Mouse (Mus musculus): ENCODE measurements at regions not wholly inside any gene's neighbourhood (a gene's known extent, or its start where the extent isn't known, plus 50 kb on each side); places are given as distances from the start of the nearest gene placed in this dataset.

GRCm38 (mm10) chr5:37879668-37880380, 55.4 kb upstream of the Msx1 start:
- no peak overlapping the region for H3K4me3 ChIP-seq (ENCODE audit: low read depth, low read length)
- ATAC-seq (ENCODE audit: low FRiP score) (no peak), DNase-seq (ENCODE audit: low spot score, missing footprints) (no peak)
- WGBS: 84% methylated on average over 2 of the region's 2 CpGs
- no peak overlapping the region for H3K4me2 ChIP-seq
- H3K27me3 ChIP-seq (ENCODE audit: control insufficient read depth, insufficient read depth, low read length): no peaks in the 10 kb centered on the region
- no peaks in the 10 kb centered on the region for H3K9me3 ChIP-seq (ENCODE audit: control insufficient read depth, low read length)
- H3K36me3 ChIP-seq (ENCODE audit: control insufficient read depth, insufficient read depth, low read length): no peaks in the 10 kb centered on the region
- H3K9ac ChIP-seq (ENCODE audit: low read length): no peak overlapping the region
- no peak overlapping the region for H3K27ac ChIP-seq (ENCODE audit: low read depth, low read length)
- no peaks in the 10 kb centered on the region for H3K4me1 ChIP-seq (ENCODE audit: control insufficient read depth, insufficient read depth, low read length)

- ATAC-seq (ENCODE audit: low FRiP score): no peak
Observed at GRCm38 (mm10) chr5:37876240-37876639, 51.9 kb upstream of the Msx1 start.

DNA sequence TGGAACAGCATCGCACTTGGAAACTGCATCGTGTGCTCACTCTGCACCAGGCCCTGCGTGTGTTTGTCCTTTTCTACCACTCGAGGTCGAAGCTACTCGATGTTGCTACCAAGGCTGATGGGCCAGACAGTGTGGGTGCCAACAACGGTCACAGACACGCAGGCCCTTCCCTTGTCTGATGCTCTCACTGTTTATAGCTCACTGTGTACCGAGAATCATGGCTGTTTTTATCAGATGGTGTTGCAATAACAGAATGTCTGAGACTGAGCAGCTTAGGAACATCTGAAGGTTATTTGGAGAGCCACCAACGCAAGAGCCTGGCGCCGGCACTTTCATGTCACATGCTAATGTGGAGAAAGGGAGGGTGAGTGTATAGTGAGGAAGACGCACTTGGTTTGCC, 51.1 kb upstream of the Msx1 start:
- no peak overlapping the region for H3K9ac ChIP-seq (ENCODE audit: low read length)
- H3K4me1 ChIP-seq (ENCODE audit: control insufficient read depth, insufficient read depth, low read length): no peaks in the 10 kb centered on the region
- H3K27me3 ChIP-seq (ENCODE audit: control insufficient read depth, insufficient read depth, low read length): no peaks in the 10 kb centered on the region
- H3K4me2 ChIP-seq: no peak overlapping the region
- no peaks in the 10 kb centered on the region for H3K36me3 ChIP-seq (ENCODE audit: control insufficient read depth, insufficient read depth, low read length)
- WGBS: 91% methylated on average over 13 of the region's 13 CpGs
- DNase-seq (ENCODE audit: low spot score, missing footprints) (no peak), ATAC-seq (ENCODE audit: low FRiP score) (no peak)
- H3K27ac ChIP-seq (ENCODE audit: low read depth, low read length): no peak overlapping the region
- H3K9me3 ChIP-seq (ENCODE audit: control insufficient read depth, low read length): no peaks in the 10 kb centered on the region
- no peak overlapping the region for H3K4me3 ChIP-seq (ENCODE audit: low read depth, low read length)

More at GRCm38 (mm10) chr5:37876240-37876639, 51.9 kb upstream of the Msx1 start:
- Histone ChIP-seq H3K9ac (ENCODE audit: low read length) (no peak overlapping the region), H3K27me3 (ENCODE audit: control insufficient read depth, insufficient read depth, low read length) (no peaks in the 10 kb centered on the region), H3K4me2 (no peak overlapping the region), H3K4me1 (ENCODE audit: control insufficient read depth, insufficient read depth, low read length) (no peaks in the 10 kb centered on the region), H3K27ac (ENCODE audit: low read depth, low read length) (no peak overlapping the region), H3K9me3 (ENCODE audit: control insufficient read depth, low read length) (no peaks in the 10 kb centered on the region), H3K4me3 (ENCODE audit: low read depth, low read length) (no peak overlapping the region), H3K36me3 (ENCODE audit: control insufficient read depth, insufficient read depth, low read length) (no peaks in the 10 kb centered on the region)
- DNase-seq (ENCODE audit: low spot score, missing footprints): no peak
- WGBS: 73% methylated on average over 4 of the region's 4 CpGs

DNA sequence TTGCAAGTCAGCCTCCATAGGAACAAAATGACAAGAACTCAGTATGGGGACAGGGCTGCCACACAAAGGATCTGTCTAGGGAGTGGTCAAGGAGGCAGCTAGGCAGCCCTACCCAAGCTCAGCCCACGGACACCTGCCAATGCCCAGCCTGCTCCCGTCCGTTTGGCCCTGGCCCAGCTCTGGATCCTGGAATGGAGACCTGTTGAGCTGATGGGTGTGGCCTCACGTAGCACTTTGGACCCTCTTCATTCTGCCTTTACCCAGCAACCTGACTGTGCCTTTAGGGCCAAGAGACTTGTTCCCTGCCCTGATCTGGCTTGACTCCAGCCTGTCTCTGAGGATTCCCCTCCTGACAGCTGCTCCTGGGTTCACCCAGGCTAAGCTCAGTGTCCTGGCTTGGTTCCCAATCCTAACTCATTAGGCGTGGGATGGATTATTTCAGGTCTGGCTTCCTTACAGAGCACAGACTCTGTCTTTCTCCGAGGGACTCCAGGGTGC, 50.5 kb upstream of the Msx1 start:
- H3K27ac ChIP-seq (ENCODE audit: low read depth, low read length): no peak overlapping the region
- H3K4me1 ChIP-seq (ENCODE audit: control insufficient read depth, insufficient read depth, low read length): no peaks in the 10 kb centered on the region
- H3K4me3 ChIP-seq (ENCODE audit: low read depth, low read length): no peak overlapping the region
- no peaks in the 10 kb centered on the region for H3K9me3 ChIP-seq (ENCODE audit: control insufficient read depth, low read length)
- H3K4me2 ChIP-seq: no peak overlapping the region
- 84% methylated on average over 6 of the region's 6 CpGs for WGBS
- DNase-seq (ENCODE audit: low spot score, missing footprints): no peak
- no peak for ATAC-seq (ENCODE audit: low FRiP score)
- H3K9ac ChIP-seq (ENCODE audit: low read length): no peak overlapping the region
- no peaks in the 10 kb centered on the region for H3K27me3 ChIP-seq (ENCODE audit: control insufficient read depth, insufficient read depth, low read length)
- H3K36me3 ChIP-seq (ENCODE audit: control insufficient read depth, insufficient read depth, low read length): no peaks in the 10 kb centered on the region

All from midbrain, embryonic 11.5 days (tissue).